Comparison of ENCODE assay signal across 9 mouse cellular contexts in the genomic region with DNA sequence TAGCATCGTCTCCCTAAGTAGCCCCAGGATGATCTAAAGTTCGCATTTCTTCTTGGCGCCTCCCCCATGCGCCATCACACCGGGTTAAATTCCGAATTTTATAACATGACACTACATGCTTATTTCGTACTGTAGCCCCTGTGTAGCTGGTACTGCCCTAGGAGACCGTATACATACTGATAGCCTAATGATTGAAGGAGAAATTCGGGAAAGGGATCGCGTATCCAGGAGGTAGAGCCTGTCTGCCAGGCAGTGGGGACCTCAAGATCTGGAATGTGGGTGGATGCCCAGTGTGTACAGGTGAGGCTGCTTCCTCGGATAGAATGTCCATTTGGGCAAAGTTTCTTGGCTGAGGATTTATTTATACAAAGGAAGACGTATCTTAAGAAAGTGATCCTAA. TPM values are rescaled to one million over a fixed set of nuclear protein-coding genes. Genes with fewer than 3 reads are reported as not detected.
DNase-seq lines count a peak whose midpoint lies in the region; ATAC-seq and TF ChIP-seq lines count a peak whose summit lies in the region.
"Had no signal": no experiment of that assay in that cellular context is flagged by ENCODE, and none has a peak within 500 bp of the region (broad histone marks: within the 10 kb centered on the region; RNA-seq: fewer than 3 reads in every experiment).

No protein-coding gene starts in this region.

- WGBS in embryonic facial prominence, embryonic 11.5 days = 25% methylated on average over 13 of the region's 13 CpGs
- 21% methylated on average over 13 of the region's 13 CpGs for WGBS in hindbrain, postnatal 0 days
- 26% methylated on average over 13 of the region's 13 CpGs for WGBS in midbrain, embryonic 15.5 days

- H3K27ac ChIP-seq in embryonic facial prominence, embryonic 11.5 days (replicated peaks; ENCODE audit: low read depth, low read length) = peak overlapping the region; percentile 88; the same call in 1 of the 2 replicates
- no peak overlapping the region for H3K27ac ChIP-seq in hindbrain, postnatal 0 days
- H3K27ac ChIP-seq in midbrain, embryonic 15.5 days = peak overlapping the region; percentile 43

- no peak for ATAC-seq in embryonic facial prominence, embryonic 11.5 days (replicated peaks; ENCODE audit: insufficient number of reproducible peaks, low FRiP score, low TSS enrichment, low read depth)
- no peak for ATAC-seq in hindbrain, postnatal 0 days
- no peak for ATAC-seq in midbrain, embryonic 15.5 days (replicated peaks)

- H3K4me1 ChIP-seq in embryonic facial prominence, embryonic 11.5 days (ENCODE audit: control insufficient read depth, insufficient read depth, low read length) = peaks cover 4% of the 10 kb centered on the region; the same call in 1 of the 2 replicates
- H3K4me1 ChIP-seq in hindbrain, postnatal 0 days (ENCODE audit: insufficient read depth, low read length) = 0 out of 2 replicates have a peak, but pooled peaks cover 6% of the 10 kb centered on the region
- peaks cover 29% of the 10 kb centered on the region for H3K4me1 ChIP-seq in midbrain, embryonic 15.5 days

- no peaks in the 10 kb centered on the region for H3K27me3 ChIP-seq in embryonic facial prominence, embryonic 11.5 days (ENCODE audit: control insufficient read depth, insufficient read depth, low read length)
- H3K27me3 ChIP-seq in hindbrain, postnatal 0 days (ENCODE audit: insufficient read depth, low read length) = no peaks in the 10 kb centered on the region
- H3K27me3 ChIP-seq in midbrain, embryonic 15.5 days (replicated peaks) = no peaks in the 10 kb centered on the region
- H3K27me3 ChIP-seq: Patski had no signal

- H3K4me3 ChIP-seq in embryonic facial prominence, embryonic 11.5 days (ENCODE audit: low read depth, low read length) = peak overlapping the region; percentile 66
- peak overlapping the region; percentile 78 for H3K4me3 ChIP-seq in hindbrain, postnatal 0 days (ENCODE audit: low read length)
- H3K4me3 ChIP-seq in midbrain, embryonic 15.5 days = peak overlapping the region; percentile 62

- peak; percentile 28 for DNase-seq in kidney, adult 9 months
- no peak for DNase-seq in kidney, postnatal 4 days
- DNase-seq in embryonic facial prominence, embryonic 11.5 days (ENCODE audit: low spot score) = no peak
- no peak for DNase-seq in hindbrain, postnatal 0 days (ENCODE audit: low spot score)
- no peak for DNase-seq in retina, embryonic 14.5 days (ENCODE audit: low spot score)
- DNase-seq in yolk sac, embryonic 10.5 days (ENCODE audit: low spot score) = no peak
- DNase-seq in Muller cell, postnatal 12 days (ENCODE audit: inconsistent ontology term) = no peak

- H3K36me3 ChIP-seq in embryonic facial prominence, embryonic 11.5 days (replicated peaks; ENCODE audit: control insufficient read depth, insufficient read depth, low read depth, low read length) = peaks cover 7% of the 10 kb centered on the region
- peaks cover 16% of the 10 kb centered on the region; the same call in 1 of the 2 replicates for H3K36me3 ChIP-seq in hindbrain, postnatal 0 days (ENCODE audit: insufficient read depth, low read length)
- peaks cover 8% of the 10 kb centered on the region; the same call in 1 of the 2 replicates for H3K36me3 ChIP-seq in midbrain, embryonic 15.5 days (replicated peaks)

- H3K9ac ChIP-seq in embryonic facial prominence, embryonic 11.5 days (replicated peaks; ENCODE audit: low read length) = peak overlapping the region; percentile 53
- peak overlapping the region; percentile 25; the same call in 1 of the 2 replicates for H3K9ac ChIP-seq in hindbrain, postnatal 0 days (replicated peaks; ENCODE audit: low read length)
- peak overlapping the region; percentile 47 for H3K9ac ChIP-seq in midbrain, embryonic 15.5 days

- no peaks in the 10 kb centered on the region for H3K9me3 ChIP-seq in embryonic facial prominence, embryonic 11.5 days (replicated peaks; ENCODE audit: control insufficient read depth, low read length)
- H3K9me3 ChIP-seq in hindbrain, postnatal 0 days (ENCODE audit: low read length) = no peaks in the 10 kb centered on the region
- no peaks in the 10 kb centered on the region for H3K9me3 ChIP-seq in midbrain, embryonic 15.5 days

- peak overlapping the region; percentile 64 for H3K4me2 ChIP-seq in embryonic facial prominence, embryonic 11.5 days (ENCODE audit: low read depth, low read length)
- H3K4me2 ChIP-seq in hindbrain, postnatal 0 days (ENCODE audit: low read depth, low read length) = peak overlapping the region; percentile 56
- H3K4me2 ChIP-seq in midbrain, embryonic 15.5 days = peak overlapping the region; percentile 70

- no peak for TF ChIP-seq CTCF in hindbrain, postnatal 0 days (IDR thresholded peaks at IDR 0.05; ENCODE audit: low read depth)

RNA-seq across cellular contexts. Expression of a gene that starts 0.8 kb away (rescaled TPM):
- 1,836 and 1,851 TPM in 2 replicates for polyA plus RNA-seq in embryonic facial prominence, embryonic 11.5 days (2014; fragmentation: Nextera tagmentation; extraction: Ambion mirVana)
- total RNA-seq in hindbrain, postnatal 0 days (2014; rRNA removed) = 184 and 239 TPM in 2 replicates
- polyA plus RNA-seq in hindbrain, postnatal 0 days (2015; fragmentation: Nextera tagmentation; extraction: Ambion mirVana) = 1,016 and 1,030 TPM in 2 replicates
- polyA plus RNA-seq in midbrain, embryonic 15.5 days (2015; fragmentation: Nextera tagmentation; extraction: Ambion mirVana) = 1,095 and 1,182 TPM in 2 replicates

RNA-seq across cellular contexts. Expression of a gene that starts 22.1 kb away (rescaled TPM):
- 51.7 and 52.2 TPM in 2 replicates for polyA plus RNA-seq in embryonic facial prominence, embryonic 11.5 days (2014; fragmentation: Nextera tagmentation; extraction: Ambion mirVana)
- total RNA-seq in hindbrain, postnatal 0 days (2014; rRNA removed) = 30.5 and 31.4 TPM in 2 replicates
- polyA plus RNA-seq in hindbrain, postnatal 0 days (2015; fragmentation: Nextera tagmentation; extraction: Ambion mirVana) = 47.1 and 47.5 TPM in 2 replicates
- 57.0 and 57.2 TPM in 2 replicates for polyA plus RNA-seq in midbrain, embryonic 15.5 days (2015; fragmentation: Nextera tagmentation; extraction: Ambion mirVana)

RNA-seq across cellular contexts. Expression of a gene that starts 25.4 kb away (rescaled TPM):
- 376 and 390 TPM in 2 replicates for polyA plus RNA-seq in embryonic facial prominence, embryonic 11.5 days (2014; fragmentation: Nextera tagmentation; extraction: Ambion mirVana)
- total RNA-seq in hindbrain, postnatal 0 days (2014; rRNA removed) = 42.5 and 47.5 TPM in 2 replicates
- 119 and 127 TPM in 2 replicates for polyA plus RNA-seq in hindbrain, postnatal 0 days (2015; fragmentation: Nextera tagmentation; extraction: Ambion mirVana)
- 142 and 146 TPM in 2 replicates for polyA plus RNA-seq in midbrain, embryonic 15.5 days (2015; fragmentation: Nextera tagmentation; extraction: Ambion mirVana)

RNA-seq across cellular contexts. Expression of a gene that starts 28.9 kb away (rescaled TPM):
- 75.0 and 80.1 TPM in 2 replicates for polyA plus RNA-seq in embryonic facial prominence, embryonic 11.5 days (2014; fragmentation: Nextera tagmentation; extraction: Ambion mirVana)
- total RNA-seq in hindbrain, postnatal 0 days (2014; rRNA removed) = 108 and 112 TPM in 2 replicates
- polyA plus RNA-seq in hindbrain, postnatal 0 days (2015; fragmentation: Nextera tagmentation; extraction: Ambion mirVana) = 141 and 145 TPM in 2 replicates
- polyA plus RNA-seq in midbrain, embryonic 15.5 days (2015; fragmentation: Nextera tagmentation; extraction: Ambion mirVana) = 202 and 219 TPM in 2 replicates

RNA-seq across cellular contexts. Expression of a gene that starts 39.4 kb away (rescaled TPM):
- polyA plus RNA-seq in embryonic facial prominence, embryonic 11.5 days (2014; fragmentation: Nextera tagmentation; extraction: Ambion mirVana) = 37.0 and 38.8 TPM in 2 replicates
- 22.4 and 25.1 TPM in 2 replicates for total RNA-seq in hindbrain, postnatal 0 days (2014; rRNA removed)
- 27.5 and 32.1 TPM in 2 replicates for polyA plus RNA-seq in hindbrain, postnatal 0 days (2015; fragmentation: Nextera tagmentation; extraction: Ambion mirVana)
- polyA plus RNA-seq in midbrain, embryonic 15.5 days (2015; fragmentation: Nextera tagmentation; extraction: Ambion mirVana) = 35.6 and 39.4 TPM in 2 replicates
